Mouse (Mus musculus): ENCODE results near the gene Lsm4.

The Lsm4 gene

DNA sequence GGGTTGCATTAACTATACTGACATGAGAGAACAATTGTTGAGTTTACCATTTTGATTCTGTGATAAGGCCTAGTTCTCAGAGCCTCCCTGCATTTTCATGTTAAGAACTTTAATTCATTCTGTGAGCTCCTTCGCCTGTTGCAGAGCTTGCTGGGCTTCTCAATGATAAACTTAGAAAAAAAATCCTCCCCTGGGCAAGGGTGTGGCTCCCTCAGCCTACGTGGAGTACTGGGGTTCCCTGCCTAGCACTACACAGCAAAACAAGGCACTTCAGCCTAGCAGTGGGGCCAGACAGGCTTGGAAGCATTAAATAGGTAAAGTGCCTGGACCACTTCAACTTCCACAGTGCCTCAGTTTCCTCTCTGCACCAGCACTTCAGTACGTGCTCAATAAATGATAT is 8.4 kb downstream of the Lsm4 start:
- no peak for DNase-seq

DNA sequence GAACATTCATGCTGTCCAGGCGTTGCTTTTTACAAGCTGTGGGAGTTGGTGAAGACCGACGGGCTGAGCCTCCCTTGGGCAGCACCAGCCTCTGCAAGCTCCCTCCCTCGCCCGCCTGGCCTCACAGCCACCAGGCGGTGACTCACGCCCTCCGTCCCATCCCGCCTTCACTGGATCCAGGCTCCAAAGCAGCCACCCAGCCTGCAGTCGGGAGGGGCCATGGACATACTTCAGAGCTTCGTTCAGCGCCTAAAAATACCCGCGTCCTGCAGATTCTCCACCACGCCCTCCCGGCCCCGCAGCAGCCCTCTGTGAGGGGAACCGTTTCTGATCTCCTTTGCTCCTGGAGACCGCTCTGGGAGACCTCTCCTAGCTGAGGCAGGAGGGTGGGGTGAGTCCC is 9.1 kb downstream of the Lsm4 start:
- peak; percentile 77 for DNase-seq

DNA sequence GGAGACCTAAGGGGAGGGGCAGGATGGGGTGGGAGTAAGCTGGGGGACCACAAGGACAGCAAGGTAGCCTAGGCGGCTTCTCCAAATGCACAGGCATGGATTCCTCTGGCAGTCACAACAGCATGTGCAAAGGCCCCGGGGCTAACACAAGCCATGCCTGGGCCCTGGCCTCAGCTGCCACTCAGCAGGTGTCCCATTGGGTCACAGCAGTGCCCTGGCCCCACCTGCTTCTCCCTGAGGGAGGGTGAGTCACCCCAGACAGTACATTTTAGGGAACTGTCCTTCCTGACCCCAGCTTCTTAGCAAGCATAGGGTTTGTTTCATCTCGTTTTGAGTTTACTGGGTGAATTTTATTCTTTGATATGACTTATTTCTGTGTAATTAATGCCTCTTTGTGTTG is 9.6 kb downstream of the Lsm4 start:
- DNase-seq: no peak

DNA sequence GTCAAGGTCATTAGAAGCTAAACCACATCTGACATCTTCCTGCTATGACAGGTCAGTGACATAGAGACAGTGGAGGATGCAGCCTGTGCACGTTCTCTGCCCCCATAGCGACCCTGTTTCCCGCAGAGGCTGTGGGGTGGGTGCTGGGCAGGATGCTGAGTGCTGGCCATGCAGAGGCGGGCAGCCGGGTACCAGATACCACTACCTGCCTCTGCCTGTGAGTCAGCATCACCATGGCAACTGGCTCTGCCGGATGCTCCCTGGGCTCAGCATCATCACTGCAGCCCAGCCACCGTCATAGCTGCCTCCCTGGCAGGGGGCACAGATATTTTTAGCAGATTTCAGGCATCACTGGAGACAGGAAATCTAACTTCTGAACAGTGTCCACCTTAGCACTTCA is 11.2 kb downstream of the Lsm4 start:
- peak; percentile 87 for DNase-seq

DNA sequence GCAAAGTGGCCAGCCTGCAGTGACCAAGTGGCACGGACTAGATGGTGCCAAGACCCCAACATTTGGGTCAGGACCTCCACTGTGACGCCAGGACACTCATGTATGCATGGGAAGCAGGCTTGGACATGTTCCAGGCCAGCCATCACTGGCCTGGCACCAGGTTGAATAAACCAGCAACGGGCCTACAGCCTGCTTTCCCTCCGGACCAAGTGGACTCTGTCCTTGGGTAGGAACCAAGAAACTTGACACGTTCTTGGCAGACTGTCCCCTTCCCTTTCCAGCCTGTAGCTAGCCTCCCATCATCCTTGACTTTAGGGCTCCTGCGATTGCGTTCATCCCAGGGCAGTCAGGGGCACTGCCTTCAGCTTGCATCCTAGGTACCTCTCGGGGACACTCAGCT is 14.5 kb downstream of the Lsm4 start:
- no peak for DNase-seq

DNA sequence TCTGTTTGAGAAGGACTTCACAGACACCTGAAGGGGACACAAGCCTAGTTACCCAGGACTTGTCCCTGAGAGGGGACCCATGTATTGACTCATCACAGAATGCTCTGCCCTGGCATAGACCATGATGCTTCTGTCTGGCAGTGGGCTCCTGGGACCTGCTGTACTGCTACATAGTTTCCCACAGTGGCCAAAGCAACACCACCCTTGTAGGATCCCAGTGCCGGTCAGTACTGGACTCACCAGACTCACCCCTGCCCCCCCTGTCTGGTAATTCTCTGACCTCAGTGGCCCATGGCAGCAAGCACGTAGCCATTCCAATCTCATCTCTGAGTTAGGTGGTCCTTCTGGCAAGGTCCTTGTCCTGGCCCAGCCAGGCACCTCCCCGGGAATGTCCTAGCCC is 15.1 kb downstream of the Lsm4 start:
- no peak for DNase-seq

DNA sequence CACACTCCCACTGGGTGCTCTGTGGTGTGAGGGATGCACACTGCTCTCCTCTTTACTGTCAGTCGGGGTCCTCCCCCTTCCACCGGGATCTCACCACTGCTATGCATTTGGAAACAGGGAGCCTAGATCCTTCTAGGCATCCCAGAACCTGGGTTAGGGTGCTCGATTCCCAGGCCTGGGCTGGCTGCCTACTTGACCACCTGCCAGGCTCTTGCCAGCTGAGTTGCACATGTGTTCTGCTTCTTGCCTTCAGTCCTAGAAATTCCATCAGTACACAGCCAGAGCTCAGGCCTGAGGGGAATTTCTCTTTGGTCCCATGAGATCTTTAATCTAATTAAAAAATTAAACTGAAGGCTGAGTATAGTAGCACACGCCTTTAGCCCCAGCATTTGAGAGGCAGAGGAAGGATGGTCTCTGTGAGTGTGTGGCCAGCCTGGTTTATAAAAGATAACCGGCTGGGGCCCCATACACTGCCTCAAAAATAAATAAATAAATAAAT is 16.9 kb downstream of the Lsm4 start:
- DNase-seq: no peak

DNA sequence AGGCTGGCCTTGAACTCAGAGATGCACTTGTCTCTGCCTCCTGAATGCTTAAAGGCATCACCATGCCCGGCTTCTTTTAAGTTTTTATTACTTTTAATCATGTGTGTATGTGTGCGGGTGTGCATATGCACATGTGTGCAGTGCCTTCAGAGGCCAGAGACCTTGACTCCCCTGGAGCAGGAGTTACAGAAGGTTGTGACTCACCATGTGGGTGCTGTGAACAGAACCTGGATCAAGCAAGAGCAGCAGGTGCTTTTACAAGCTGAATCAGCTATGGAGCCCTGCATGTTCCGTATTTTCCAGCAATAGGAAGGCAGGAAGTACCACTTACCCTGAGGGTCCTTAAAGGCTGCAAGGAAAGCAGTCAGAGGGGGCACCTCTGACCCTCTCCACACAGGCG is 18.2 kb downstream of the Lsm4 start:
- no peak for DNase-seq

DNA sequence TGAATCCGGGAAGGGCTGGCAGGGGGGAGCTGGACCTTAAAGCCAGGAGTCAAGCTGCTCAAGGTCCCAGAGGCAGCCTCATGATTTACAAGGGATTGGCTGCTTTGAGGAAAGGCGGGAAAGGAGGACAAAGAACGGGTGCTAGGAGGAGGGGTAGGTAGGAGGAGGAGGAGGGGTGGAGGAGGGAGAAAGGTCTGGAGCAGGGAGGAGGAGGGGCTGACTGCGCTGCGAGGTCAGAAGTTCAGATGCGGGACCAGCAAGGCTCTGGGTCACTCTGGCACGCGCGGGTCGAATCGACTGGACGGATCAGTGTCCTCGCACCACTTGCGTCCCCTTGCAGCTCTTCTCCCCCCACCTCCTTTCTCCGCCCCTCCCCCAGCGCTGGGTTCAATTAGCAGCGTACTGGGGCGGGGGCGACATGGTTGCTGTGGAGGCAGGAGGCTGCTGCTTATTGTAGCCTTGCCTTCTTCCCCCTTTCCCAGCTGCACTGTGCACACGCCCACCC is 18.7 kb downstream of the Lsm4 start:
- no peak for DNase-seq

DNA sequence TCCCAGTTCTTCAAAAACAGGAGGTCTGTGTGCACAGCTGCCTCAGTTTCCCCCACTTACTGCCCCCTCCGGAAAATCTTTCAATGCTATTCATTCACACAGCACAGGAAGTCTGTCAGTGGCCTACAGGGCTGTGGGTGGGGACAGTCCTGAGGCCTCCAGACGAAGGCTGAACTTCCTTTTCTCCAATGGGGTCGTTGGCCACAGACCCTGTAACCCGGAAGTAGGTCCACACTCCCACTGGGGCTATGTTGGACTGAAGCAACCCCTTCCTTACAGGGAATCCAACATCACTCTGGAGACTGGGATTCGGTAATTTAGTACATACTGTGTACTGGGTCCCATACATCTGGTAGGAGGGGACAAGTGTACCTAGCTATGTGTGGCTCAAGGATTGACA is 20.6 kb downstream of the Lsm4 start:
- no peak for DNase-seq

DNA sequence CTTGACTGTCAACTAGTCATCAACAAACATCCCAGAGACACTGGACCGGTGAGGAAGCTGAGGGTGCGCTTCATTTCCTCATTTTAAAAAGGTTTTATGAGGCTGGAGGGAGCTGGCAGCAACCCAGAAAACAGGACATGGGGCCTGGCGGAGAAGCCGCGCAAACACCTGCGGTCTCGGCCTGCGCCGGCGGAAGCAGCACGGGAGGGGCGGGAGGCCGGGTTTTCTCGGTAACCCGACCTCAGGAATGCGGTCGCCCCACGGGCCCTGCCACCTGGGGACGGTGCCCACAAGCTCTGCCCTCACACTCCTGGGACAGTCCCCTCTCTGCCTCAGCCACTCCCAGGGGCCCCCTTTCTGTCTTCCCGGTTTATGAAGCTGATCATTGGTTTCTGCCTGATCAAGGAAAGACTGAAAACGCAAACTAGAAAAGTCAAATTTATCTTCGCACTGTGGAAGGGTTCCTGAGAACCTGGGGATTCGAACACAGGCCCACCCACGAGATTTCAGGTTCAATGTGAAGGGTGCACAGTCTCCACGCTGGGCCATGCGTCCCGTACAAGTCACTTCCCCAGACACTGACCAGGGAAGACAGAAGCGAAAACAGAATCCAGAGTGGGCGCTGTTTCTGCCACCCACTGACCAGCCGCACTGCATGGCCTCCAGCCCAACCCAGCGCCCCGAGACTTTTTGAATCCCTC is 22.4 kb downstream of the Lsm4 start:
- no peak for DNase-seq

DNA sequence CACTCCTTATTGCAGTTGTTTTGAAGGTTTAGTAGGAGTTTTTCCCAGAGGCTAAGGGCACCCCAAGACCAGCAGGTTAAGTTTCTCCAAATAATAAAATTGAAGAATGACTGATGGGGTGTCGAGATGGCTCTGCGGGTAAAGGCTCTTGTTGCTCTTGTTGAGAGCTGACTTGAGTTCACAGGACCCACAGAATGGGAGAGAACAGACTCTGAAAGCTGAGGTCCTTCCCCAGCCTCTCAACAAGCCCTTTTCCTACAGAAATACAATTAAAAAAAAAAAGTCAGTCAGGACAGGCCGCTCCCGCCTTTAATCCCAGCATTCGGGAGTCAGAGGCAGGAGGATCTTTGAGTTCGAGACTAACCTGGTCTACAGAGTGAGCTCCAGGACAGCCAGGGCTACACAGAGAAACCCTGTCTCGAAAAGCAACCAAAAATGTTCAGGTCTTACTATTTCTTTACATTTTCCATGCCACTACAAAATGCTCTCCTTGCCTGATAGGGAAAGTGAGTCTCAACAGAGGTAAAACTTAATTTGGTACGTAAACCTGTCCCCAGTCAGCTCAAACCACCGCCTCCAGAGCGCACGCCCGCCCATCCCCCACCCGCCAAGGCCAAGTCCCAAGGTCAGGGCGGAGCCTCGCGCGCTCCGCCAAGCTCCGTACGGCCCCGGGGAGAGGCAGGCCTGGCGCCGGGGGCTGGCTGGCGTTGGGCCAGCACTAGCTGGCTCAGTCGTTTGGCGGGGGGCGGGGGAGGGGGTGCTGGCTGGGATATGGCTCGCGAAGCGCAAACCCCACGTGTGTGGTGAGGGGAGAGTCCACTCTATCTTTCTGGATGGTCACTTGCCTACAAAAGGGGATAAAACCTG is 23.2 kb downstream of the Lsm4 start:
- no peak for DNase-seq

DNA sequence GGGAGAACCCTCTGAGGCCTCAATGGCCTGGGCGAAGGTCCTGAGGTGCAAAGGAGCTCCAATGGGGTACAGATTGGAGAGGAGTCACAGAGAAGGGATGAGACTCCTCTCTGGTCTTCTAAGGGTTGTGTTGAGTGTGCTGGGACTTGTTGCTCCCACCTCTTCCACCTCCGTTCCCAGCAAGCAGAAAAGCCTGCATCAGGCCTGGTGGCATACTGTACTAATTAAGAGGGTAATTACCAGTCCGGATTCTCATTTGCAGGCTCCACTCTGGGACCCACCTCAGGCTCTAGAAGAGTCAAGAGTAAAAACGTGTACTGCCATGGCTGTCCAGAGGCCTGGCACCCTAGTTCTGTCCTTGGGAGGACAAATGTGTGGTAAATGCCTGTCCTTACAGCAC is 23.9 kb downstream of the Lsm4 start:
- no peak for DNase-seq

DNA sequence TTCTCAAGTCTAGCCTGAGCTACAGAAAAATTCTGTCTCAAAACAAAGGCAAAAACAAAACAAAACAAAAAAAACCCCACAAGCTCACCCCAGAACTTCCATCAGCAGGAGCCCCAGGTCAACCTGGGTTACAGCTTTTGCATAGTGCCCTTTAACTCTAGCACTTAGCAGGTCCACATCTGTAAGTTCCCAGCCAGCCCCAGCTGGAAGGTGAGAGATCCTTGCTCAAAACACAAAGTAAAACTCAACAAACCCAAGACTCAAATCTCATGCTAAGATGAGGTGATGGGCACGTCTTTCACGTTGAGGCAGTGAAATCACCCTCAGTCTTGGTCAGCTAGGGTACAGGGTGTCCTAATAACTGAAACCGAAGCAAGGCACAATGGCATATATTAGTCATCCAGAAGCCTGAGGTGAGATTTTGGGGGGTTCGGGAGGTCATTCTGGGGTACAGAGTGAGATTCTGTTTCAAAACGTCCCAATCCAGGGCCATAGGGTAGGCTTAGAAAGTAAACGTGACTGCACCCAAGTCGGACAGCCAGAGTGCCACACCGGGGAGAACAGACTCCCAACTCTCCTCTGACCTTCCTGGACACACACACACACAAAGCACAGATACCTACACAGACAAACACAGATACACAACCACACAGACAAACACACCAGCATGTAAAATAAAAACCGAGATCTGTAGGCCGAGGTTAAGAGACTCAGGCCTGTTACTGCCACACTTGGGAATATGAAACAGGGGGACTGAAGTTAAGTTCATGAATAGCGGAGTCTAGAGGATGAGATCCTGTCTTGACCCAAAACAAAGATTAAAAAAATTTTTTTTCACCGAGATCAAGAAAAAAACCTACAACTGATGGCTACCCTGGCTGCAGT is 24.6 kb downstream of the Lsm4 start:
- no peak for DNase-seq

DNA sequence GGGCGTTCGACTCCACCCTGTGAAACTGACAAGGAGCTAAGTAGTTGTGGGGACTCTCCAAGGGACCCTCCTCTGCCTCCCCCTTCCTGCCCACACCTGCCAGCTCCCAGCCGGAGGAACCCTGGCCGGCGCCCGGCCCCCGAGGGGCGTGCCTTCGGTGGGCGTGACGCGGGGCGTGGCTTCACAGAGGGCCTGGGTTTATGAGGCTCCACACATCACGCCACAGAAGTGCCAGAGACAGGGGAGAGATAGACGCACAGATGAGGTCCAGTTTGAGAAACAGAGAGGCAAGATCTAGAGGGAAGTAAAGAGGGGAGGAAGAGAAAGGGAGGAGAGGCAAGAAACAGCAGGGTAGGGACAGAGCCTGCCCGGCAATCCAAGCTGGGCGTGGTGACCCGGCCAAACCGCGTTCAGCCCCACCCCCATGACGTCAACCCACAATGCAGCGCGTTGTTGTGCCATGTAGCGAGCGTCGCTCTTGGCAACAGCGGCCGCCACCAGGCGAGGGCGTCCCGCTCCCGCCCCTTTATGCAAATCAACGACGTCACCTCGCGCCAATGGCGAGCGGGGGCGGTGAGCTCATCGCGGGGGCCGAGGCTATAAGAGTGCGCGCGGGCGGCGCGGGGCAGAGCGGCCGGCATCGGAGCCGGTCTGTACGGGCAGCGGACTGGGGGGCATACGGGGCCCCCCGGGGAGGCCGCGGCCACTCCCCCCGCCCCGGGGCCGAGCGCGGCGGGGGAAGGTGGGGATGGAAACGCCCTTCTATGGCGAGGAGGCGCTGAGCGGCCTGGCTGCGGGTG is 25.5 kb downstream of the Lsm4 start, which contains the start of gene Jund:
Gene Jund, plus strand, starts transcription at position 640 of the 800 bp plus-strand sequence.
- peak; percentile 99 for DNase-seq

DNA sequence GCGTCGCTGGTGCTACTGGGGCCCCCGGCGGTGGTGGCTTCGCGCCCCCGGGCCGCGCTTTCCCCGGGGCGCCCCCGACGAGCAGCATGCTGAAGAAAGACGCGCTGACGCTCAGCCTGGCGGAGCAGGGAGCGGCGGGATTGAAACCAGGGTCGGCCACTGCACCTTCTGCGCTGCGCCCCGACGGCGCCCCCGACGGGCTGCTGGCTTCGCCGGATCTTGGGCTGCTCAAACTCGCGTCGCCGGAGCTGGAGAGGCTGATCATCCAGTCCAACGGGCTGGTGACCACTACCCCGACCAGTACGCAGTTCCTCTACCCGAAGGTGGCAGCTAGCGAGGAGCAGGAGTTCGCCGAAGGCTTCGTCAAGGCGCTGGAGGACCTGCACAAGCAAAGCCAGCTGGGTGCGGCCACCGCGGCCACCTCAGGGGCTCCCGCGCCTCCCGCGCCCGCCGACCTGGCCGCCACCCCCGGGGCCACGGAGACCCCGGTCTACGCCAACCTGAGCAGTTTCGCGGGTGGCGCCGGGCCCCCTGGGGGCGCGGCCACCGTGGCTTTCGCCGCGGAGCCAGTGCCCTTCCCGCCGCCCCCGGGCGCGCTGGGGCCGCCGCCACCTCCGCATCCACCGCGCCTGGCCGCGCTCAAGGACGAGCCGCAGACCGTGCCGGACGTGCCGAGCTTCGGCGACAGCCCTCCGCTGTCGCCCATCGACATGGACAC is 26.2 kb downstream of the Lsm4 start:
- peak; percentile 59 for DNase-seq

DNA sequence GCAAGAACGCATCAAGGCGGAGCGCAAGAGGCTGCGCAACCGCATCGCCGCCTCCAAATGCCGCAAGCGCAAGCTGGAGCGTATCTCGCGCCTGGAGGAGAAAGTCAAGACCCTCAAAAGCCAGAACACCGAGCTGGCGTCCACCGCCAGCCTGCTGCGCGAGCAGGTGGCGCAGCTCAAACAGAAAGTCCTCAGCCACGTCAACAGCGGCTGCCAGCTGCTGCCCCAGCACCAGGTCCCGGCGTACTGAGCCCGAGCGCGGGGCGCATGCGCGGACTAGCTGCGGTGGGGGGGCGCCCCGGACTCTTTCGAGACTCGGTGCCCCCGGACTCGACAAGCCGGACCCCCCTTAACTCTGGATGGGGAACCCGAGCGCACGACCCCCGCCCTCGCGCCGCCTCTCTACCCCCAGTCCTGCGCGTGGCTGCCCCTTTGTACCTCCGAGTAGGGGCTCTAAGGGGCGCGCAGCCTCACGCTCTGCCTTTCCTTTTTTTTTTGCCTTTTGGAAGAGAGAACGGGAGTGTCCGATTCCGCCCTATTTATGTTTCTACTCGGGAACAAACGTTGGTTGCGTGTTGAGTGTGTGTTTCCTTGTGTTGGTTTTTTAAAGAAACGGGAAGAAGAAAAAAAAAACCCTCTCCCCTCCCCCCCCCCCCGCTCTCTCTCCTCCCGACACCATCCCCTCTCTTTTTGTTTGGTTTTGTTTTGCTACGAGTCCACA is 26.9 kb downstream of the Lsm4 start:
- DNase-seq: peak; percentile 81

DNA sequence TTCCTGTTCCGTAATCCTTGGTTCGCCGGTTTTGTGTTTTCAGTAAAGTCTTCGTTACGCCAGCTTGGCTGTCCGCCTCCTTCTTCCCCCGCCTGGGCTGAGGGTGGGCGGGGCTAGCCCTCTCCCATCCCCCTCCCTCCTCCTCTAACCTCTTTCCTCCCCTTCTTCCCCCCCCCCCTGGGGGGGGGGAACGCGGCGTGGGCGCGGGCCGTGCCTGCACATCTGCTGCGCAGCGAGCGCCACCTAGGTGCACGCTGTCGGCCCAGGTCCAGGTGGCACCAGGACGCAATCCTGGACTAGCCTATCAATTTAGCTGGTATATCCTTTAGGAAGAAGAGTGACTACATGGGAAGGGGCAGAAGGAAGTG is 27.5 kb downstream of the Lsm4 start:
- peak; percentile 86 for DNase-seq

DNA sequence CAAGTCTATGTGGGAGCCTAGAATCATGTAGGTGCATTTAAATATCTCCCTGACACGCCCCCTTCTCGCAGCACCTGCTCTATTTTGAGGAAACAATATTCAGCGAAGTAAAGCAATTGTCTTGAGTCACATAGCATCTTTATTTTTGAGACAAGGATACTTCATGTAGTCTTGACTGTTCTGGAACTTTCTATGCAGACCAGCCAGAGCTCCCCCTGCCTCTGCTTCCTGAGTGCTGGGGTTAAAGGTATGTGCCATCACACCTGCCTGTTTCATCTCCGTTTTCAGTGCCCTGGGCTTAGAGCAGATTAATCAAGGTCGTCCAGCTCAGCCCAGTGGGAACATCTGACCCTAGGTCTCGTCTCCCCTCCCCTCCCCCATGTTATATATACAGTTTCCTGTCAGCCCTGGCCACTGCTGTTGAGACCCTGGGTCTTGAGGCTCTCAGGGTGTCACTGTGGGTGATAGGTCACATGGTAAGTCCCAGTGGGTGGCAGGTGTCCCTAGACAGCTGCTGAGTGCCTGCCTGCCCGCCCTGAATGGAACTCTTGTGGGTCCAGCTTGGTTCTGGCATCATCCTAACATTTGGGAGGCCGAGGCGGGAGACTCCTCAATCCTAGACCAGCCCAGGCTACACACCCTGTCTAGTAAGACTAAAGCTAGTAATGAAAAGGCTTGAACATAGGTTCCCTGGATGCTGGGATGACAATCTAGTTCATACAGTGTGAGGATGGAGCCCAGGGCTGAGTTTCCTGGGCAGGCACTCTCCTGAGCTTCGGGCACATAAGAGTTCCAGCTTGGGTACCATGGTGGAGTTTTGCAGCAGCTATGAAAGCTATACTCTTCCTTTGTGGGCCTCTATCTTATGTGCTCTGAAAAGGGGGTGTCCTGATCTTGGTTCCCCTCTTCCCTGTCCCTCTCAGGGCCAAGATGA is 28.3 kb downstream of the Lsm4 start:
- no peak for DNase-seq

Measured in right cerebral cortex, postnatal 25 days (tissue).